Mouse (Mus musculus) C2C12 (cell line): Measurements from ENCODE around the gene Emc10.

Source experiments
- CTCF ChIP-seq: IDR thresholded peaks from one replicate; pipeline ENCODE4 v1.5.1; 2011; ENCODE audit not compliant: control insufficient read depth, insufficient read depth, insufficient read length
- MYOG ChIP-seq: IDR thresholded peaks from one replicate; pipeline ENCODE4 v1.6.1; 2011; ENCODE audit not compliant: control insufficient read depth, insufficient read length; ENCODE audit errors: extremely low read depth
- USF1 ChIP-seq: IDR thresholded peaks from one replicate; pipeline ENCODE4 v1.6.1; 2011; ENCODE audit warnings: low read depth, mild to moderate bottlenecking, control low read depth, moderate library complexity

DNA sequence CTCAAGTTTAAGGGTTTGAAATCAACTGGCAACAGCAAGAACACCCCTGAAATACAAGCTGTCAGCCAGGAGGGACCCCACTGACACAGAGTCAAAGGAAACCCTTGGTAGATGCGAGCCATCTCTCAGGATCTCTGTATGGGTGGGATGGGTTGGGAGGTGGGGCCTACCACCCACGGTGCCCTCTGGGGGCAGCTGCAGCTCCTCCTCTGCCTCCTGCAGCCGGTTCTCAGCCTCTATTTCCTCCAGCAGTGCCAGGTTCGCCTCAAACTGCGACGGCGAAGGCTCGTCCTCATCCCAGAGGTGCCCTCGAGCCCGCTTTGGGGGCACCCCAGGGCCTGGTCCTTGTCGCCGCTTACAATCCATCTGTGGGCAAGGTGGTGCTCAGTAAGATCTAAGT lies 46.7 kb upstream of the Emc10 start:
- TF ChIP-seq CTCF (no peak), USF1 (no peak), MYOG (no peak)
